Mouse (Mus musculus) heart, postnatal 10 days (tissue): ENCODE data around the gene Mgat5. TPM values are rescaled to one million over a fixed set of nuclear protein-coding genes. Genes with fewer than 3 reads are reported as not detected.

Experiments
- DNase-seq, 2 experiments: peaks; one replicate each; pipeline ENCODE4 v3.0.0; 2021
- intact Hi-C: fragments of 180-260 bp; cut with DNase I; formaldehyde crosslinking; loops from one replicate; pipeline ENCODE4 v1.15.1; 2025
- total RNA-seq, 2 experiments: library from RNA; stranded (reverse); gene quantifications; 2 replicates each; pipeline ENCODE4 v1.2.3; 2021

The Mgat5 gene
- total RNA-seq, 2 experiments from 2014 or later, result 17.0 to 18.9 TPM

DNA sequence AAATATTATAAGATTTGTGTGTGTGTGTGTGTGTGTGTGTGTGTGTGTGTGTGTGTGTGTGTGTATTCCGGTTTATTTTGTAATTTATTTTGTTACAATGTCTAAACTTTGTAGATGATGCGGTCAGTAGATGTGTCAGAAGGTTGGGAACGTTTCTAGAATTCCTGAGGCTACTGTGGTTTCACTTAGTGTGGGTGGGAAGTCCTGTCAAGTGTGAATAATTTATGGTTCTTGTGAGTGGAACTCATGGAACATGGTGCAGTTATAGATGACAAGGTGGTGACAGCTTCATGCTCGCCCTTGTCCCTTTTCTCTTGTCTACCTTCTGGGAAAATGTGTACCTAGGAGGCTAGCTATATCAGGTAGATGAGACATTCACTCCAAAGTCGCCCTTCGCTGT, 96.2 kb downstream of the Mgat5 start:
- intact Hi-C loops, result no loop called here
- no peak for DNase-seq

DNA sequence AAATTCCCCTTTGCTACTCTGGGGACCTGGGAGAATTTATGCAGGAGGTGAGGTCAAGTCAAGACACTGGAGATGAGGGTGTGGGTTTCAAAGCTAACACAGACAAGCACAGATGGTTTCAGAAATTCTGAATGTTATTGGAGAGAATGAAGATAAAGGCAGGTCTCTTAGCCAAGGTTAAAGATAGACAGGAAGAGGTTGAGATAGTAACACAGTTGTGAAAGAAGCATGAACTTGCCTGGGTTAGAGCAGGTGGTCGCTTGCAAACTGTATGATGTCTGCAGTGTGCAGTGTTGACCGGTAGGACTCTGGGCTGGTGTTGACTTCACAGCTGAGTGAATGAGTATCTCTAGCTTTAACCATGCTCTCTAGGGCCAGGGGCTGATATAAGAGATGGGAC, 97.8 kb downstream of the Mgat5 start:
- DNase-seq, result no peak
- intact Hi-C loops, result no loop called here

DNA sequence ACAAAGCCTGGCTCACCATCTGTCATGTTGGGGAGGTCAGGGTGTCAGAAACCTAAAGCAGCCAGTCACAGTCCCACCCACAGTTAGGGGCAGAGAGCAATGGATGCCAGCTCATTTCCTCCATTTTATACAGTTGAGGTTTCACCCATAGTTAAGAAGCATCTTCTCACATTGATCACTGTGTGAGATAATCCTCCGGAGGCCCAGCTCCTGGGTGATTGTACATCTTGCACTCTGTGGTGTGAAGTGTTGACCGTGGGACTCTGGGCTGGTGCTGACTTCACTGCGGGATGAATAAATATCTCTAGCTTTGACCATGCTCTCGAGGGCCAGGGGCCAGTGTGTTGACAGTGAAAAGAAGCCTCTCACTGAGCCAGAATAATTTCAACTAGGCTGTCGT, 99.0 kb downstream of the Mgat5 start:
- intact Hi-C loops, result no loop called here
- DNase-seq, result no peak

DNA sequence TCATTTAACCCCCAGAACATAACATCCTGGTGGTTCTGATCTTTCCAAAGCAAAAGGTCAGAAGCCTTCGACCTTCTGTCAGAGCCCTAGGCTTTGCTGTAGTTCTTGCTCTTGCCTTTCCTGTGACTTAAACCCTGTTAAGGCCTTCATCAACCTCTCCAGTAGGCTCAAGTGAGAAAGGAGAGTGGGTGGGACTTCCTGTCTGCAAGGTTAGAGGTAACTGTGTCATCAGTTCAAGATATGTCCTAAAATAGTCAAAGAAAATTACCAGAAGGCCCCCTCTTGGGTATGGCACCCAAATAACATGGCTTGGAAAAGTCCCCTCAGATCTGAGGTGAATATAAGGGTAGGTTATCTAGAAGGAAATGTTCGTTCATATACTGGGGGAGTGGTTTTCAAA, 99.5 kb downstream of the Mgat5 start:
- intact Hi-C loops, result no loop called here
- no peak for DNase-seq

DNA sequence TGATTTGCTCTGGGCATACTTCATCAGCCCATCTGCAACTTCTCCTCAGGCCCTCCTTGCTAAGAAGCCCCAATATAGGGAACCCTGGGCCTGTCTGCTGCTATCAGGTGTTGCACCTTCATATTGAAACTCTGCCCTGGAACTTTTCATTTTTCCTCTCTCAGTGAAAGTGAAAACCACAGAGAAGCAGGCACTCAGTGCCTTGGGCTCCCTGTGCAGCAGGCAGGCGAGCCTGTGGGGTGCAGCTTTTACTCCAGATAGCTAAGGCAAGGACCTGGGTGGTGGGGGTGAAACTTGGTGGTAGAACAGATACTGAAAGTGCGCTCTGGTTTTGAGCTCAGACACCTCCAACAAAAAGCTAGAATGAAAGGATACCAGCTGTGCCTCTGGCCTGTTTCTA, 100.8 kb downstream of the Mgat5 start:
- intact Hi-C loops, result no loop called here
- DNase-seq, result no peak

DNA sequence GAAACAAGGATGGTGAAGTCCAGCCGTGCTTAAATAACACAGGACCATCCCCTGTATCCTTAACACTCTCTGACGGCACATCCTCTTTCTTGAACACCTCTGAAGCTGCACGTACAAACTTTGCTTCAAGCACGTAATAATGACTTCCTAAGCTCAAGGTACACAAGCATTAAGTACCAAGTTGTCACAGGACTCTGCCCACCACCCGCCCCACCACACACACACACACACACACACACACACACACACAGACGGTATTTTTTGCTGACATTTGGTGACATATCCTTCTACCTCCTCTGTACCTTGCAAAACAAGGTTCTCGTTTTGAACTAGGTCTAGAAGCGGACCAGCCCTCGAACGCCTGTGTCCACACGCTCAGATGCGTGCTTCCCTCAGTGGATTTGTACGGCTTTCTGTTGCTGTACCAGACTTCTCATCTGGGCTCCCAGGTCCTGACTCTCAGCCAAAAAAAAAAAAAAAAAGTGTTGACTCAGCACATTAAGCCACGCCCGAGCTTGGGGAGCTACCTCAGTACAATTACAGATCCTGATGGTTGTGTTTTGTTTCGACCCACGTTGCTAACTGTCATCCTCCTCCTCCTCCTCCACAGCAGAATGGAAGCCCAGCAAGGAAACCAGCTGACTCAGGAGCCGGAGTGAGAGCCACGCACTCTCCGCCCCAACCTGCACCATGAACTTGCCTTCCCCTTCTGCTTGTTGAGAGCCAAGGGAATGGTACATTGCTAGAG, 101.4 kb downstream of the Mgat5 start:
- intact Hi-C loops, result no loop called here
- no peak for DNase-seq

DNA sequence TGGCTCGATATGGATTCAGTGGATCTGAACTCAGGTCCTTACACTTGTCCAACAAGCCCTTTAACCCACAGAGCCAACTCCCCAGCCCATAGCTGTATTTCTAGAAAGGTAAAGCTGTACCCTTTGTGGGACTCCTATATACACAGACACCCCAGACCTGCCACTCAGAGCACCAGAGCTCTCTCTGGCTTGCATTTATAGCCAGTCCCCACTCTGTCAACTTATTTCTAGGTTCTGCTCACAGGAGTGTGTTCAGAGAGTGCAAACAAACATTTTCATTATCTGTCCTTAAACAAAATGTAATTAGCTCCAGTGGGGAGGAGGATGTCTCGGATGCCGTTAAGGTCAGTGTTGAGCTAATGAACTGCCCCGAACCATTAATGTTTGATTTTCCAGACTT, 102.5 kb downstream of the Mgat5 start:
- DNase-seq, result no peak

DNA sequence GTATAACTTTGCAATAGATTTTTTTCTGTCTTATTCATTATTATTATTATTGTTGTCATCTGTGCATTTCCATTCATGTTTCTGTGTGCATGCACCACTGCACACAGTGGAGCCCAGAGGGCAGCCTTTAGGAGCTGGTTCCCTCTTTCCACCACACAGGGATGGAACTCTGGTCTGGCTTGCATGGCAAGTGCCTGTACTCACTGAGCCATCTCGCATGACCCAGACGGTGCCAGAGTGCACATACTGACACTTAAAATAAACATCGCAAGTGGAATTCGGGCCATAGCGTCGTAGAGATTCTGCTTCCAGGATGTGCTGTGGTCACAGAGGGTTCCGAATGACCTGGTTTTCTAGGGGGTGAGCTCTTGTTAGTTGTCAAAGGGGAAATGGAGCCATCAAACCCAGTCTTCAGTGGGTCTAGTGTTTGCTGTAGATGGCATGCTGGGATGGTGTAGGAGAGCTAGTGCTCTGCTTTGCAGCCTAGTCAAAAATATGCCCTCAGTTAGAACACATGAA, 103.5 kb downstream of the Mgat5 start:
- intact Hi-C loops, result no loop called here
- no peak for DNase-seq

More for the DNA sequence above, 102.5 kb downstream of the Mgat5 start:
- intact Hi-C loops, result no loop called here

DNA sequence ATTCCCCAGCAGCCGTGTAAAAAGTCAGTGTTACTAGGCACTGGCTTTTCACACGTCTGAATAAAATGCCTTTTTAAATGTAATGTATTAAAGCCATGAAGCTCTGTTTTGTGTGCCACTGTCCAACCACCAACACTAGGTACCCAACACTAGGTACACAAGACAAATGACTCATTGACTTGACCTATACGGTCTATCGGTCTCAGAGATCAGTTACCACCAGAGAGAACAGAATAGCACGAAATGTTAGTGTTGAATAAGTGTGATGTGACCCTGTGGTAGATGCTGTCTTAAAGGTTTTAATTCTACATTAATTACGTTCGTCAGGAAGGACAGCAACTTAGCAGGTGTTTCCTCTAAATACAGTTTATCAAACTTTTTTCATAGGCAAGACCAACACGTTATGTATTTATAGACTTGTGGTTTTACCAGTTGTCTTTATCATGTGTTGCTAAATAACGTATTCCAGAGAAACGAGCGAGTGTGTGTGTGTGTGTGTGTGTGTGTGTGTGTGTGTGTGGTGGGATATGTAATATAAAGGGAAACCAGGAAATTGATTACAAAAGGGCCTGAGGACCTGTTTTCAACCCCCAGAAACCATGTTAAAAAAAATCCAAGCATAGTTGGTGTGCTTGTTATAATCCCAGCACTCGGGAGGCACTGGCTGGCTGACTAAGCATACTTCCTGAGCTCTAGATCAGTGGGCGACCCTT, 104.3 kb downstream of the Mgat5 start:
- DNase-seq, result no peak
- intact Hi-C loops, result no loop called here

DNA sequence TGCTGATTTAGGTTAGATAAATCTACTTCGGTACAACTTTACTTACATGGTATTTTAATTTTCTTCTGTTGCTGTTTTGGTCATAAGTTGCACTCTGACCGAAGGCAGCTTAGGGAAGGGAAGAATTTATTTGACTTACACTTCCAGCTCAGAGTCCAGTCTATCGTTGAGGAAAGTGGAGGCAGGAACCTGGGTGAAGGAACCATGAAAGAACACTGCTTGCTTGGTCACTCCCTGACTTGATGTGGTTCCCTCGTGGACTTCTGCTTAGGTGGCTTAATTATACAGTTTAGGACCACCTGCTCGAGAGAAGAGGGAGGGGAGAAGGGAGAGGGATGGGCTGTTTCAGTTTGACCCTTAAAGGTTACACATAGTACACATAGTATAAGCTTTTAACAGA, 105.2 kb downstream of the Mgat5 start:
- intact Hi-C loops, result loop anchor here (10.0 kb wide), 1 partner anchor 105 kb away; the partner anchor contains the start of gene Mgat5
- DNase-seq, result no peak

DNA sequence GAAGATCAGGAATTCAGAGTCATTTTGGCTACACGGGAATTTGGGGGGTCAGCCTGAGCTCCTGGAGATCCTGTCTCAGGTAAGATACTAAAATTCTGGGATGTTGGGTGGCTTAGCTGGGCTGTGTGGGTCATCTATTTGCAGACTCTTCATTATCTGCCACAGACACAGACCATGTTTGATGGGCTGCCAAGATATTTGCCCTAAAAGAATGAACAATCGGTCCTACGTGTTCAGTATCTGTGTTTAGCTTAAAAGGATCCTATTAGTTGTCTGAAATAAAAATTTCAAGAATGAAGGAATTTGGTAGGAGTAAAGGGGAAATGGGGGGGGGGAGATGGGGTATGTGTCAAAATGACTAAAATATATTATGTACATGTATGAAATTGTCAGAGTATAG, 105.9 kb downstream of the Mgat5 start:
- DNase-seq, result no peak
- intact Hi-C loops, result loop anchor here (10.0 kb wide), 1 partner anchor 106 kb away; the partner anchor contains the start of gene Mgat5

DNA sequence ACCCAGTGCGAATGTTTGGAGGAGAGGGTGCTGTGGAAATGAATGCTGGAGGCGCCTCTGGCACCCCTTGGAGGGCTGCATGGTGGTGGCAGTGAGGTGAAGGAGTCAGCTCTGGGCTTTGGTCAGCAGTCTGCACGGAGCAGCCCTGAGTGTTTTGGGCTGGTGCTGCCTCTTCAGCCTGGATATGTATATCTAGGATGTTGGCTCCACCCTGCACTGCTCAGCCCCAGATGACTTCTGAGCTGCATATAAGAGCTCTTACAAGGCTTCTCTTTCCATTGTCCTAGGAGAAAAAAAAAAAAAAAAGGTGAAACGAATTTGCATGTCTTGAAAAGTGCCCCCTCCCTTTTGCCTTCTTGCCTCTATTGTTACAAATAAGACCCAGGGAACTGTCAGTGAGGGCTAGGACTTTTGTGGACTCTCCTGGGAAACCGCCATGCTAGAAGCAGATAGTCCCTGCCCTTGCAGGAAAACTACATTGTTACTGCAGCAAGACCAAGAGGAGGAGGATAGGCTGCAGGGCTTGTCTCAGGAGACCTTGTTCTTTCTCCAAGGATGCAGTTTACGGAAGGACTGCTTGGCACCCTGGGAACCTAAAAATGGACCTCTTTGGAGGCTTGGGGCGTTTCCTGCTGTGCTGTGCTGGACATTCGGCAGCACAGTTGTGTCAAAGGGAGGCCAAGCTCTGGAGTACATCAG, 109.0 kb downstream of the Mgat5 start:
- intact Hi-C loops, result loop anchor here (10.0 kb wide), 1 partner anchor 109 kb away; the partner anchor contains the start of gene Mgat5
- peak in 1 of 2 experiments; percentile 28 for DNase-seq

DNA sequence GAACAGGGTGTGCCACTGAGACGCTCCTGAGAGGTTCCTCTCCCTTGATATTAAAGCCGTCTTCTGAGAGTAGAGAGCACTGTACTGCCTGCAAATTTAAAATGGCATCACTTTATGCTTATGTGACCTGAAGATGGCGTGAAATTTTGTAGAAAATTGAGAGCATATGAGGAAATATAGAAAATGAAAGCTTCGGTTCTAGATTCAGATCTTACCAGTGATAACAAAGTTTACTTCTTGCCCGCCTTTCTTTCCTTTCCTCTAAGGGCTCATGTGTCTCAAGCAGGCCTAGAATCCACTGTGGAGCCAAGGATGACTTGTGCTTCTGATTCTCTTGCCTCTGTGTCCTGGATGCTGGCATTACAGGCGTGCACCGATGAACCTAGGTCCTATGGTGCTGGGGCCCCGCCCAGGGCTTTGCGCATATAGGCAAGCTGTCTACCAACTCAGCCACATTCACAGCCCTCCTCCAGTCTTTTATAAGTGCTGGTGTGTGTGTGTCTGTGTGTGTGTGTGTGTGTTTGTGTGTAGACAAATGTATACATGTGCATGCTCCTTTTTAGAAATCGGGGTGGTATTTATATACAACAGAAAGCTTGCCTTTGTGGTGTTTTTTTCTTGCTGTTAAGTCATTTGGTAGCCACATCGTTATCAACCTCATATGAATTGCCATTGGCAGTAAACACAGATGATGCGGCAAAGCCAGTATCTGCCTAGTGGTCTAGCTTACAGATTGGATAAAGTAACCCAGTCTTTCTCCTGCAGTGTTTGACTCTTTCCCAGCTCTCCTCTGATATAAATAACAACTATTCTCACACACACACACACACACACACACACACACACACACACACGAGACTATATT, 111.2 kb downstream of the Mgat5 start:
- no peak for DNase-seq
- intact Hi-C loops, result loop anchor here (10.0 kb wide), 1 partner anchor 111 kb away; the partner anchor contains the start of gene Mgat5

DNA sequence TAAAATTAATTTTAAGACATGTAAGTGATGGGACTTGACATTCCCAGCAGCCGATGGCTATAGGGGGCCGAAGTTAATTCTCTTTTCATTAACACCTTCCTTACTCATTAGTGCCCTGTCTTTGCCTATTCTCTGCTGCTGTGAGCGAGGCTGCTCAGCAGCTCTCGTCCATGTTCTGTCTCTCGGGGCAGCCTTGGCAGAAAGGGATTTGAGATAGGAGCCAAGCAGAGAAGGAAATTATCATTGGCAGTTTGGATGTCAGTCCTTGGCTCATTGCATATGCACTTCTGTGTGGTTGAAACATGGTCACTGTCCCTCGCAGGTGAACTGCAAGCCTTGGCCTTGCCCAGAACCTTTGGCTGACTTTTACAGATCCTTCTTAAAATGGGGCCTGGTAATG, 111.8 kb downstream of the Mgat5 start:
- intact Hi-C loops, result loop anchor here (10.0 kb wide), 1 partner anchor 112 kb away; the partner anchor contains the start of gene Mgat5

DNA sequence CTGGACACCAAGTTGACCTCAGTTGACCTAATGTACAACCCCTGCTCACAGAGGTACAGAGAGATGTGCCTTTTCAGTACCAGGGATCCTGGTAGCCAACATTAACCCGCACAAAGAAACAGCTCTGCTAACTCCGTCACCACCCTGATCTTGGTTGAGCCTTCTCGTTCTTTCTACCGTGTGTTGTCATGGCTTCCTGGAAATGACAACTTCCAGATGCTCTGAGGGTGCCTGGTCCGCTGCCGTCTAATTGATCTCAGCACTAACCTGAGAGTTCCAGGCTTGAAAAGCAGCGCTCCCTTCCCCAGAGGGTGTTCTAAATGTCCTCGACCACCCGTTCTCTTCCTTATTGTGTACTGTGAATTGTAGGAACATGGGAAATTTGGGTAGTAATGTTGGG, 112.7 kb downstream of the Mgat5 start:
- DNase-seq, result no peak
- intact Hi-C loops, result loop anchor here (10.0 kb wide), 1 partner anchor 113 kb away; the partner anchor contains the start of gene Mgat5

More for the DNA sequence above, 111.8 kb downstream of the Mgat5 start:
- no peak for DNase-seq

DNA sequence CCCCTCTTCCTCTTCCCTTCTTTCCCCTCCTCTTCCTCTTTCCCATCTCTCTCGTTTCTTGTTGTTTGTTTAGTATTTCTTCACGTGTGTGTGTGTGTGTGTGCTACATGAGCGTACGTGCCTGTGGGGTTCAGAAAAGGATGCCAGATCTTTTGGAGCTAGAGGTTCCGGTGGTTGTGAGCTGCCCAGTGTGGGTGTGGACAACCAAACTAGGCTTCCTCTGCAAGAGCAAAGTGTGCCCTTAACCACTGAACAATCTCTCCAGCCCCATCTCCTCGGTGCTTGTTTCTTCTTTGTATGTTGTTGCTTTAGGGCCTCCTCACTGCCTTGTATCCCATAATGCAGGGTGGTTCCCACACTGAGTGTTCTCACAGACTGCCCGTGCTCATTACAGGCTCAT, 113.7 kb downstream of the Mgat5 start:
- intact Hi-C loops, result loop anchor here (10.0 kb wide), 1 partner anchor 114 kb away; the partner anchor contains the start of gene Mgat5
- DNase-seq, result no peak

DNA sequence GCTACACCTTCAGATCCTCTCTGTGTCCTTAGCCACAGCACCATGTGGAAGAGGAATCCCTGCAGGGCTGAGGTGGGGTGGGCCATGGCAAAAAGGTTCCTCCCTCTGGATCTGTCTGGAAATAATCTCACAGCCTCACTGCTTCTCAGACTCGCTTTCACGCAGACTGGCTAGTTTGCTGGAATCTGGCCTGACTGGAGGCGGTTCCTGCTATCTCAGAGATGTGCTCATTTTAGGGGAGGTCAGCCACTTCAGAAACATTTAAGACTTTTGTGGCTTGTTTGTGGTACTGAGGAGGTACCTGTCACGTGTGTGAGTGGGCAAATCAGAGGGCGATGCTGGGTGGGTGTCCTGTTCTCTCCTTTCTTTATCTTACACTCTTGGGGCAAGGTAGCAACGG, 115.0 kb downstream of the Mgat5 start:
- intact Hi-C loops, result loop anchor here (10.0 kb wide), 1 partner anchor 115 kb away; the partner anchor contains the start of gene Mgat5
- peak; percentile 25 to 38 for DNase-seq

DNA sequence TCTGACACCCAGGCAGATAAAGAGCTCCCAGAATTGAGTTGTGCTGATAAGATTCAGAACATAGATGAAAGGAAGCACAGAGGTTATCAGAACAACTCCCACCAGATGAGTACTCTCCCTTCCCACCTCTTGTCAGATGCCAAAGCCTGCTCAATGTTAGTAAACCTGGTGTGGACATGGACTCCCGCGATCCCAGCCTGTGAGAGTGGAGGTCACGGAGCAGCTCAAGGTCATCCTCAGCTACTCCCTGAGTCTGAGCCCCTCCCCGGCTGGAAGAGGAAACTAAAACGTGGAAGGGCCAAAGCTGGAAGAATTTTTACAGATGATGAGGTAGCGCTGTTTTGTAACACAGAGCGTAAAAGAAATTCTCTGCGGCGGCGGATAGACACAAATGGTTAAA, 116.1 kb downstream of the Mgat5 start:
- intact Hi-C loops, result no loop called here

DNA sequence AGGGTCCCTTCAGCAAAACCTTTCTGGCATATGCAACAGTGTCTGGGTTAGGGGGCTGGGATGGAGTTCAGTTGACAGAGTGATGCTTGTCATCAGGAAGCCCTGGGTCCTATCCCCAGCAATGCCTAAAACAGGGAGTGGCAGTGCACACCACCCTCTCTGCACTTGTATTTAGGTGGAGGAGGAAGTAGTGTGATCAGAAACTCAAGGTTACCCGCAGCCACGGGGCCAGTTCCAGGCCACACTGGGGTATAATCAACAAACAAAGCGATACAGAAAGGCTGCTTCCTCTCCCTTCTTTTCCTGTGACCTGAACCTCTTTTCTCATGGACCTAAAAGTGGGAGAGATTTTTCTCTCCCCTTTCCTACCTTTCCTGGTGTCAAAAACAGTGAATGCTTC, 116.8 kb downstream of the Mgat5 start:
- no peak for DNase-seq

More for the DNA sequence above, 116.1 kb downstream of the Mgat5 start:
- DNase-seq, result no peak

More for the DNA sequence above, 116.8 kb downstream of the Mgat5 start:
- intact Hi-C loops, result no loop called here
